16 mouse cellular contexts compared by ENCODE assay signal in the genomic region with DNA sequence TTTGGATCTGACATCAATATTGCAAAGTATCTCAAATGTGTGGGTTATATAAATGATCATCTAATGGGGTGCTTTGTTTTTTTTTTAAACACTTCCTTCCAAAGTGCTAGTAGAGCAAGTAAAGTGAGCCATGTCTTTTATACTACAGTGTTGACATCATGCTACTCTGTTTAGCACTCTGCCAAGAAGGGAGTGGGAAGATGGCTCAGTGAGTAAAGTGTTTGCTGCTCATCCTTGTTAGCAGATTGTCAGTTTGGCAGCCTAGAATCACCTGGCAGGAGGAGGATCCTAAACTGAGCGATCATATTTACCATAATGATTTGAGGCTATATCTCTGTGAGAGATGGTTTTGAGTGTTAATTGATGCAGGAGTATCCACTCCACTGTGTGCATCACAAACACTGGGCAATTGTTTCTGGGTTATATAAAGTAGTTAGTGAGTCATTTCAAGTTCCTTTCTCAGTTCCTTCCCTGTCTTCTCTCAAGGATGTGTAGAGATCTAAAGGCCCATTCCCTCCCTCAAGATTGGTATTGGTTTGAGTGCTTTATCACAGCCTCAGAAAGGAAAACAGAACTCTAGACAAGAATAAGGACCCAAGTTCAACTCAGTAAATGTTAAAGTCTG.
DNase-seq lines count a peak whose midpoint lies in the region.
"Had no signal": no experiment of that assay in that cellular context is flagged by ENCODE, and none has a peak within 500 bp of the region (broad histone marks: within the 10 kb centered on the region; RNA-seq: fewer than 3 reads in every experiment).

No protein-coding gene starts in this region.

- DNase-seq in cerebellum, postnatal 14 days = peak; percentile 9 to 22
- DNase-seq in cerebellum, adult 8-10 months = no peak
- DNase-seq in right cerebral cortex, adult 18-20 months = peak; percentile 23
- DNase-seq in right cerebral cortex, postnatal 14 days = no peak
- DNase-seq in brain, adult 2 months (ENCODE audit: low read depth, low spot score) = peak; percentile 67
- DNase-seq in heart, postnatal 14 days = no peak
- DNase-seq in kidney, adult 9 months = no peak
- DNase-seq: adrenal gland, adult 2 months; adrenal gland, postnatal 14 days; B cell, adult 2 months; cerebellum, adult 2 months; cerebellum, postnatal 25 days; gastrocnemius, postnatal 25 days; heart, adult 18-20 months; heart, postnatal 10 days; heart, postnatal 4 days had no signal

- intact Hi-C loops in heart, postnatal 14 days (cut with DNase I) = no loop called here

Comparison
In these comparisons a context has a peak if more than half of its experiments do, and no peak if none do; other contexts are left out.
1. DNase-seq: peak in cerebellum, postnatal 14 days (2 of 2), right cerebral cortex, adult 18-20 months (single experiment) and brain, adult 2 months (single experiment); none in cerebellum, adult 8-10 months (single experiment), right cerebral cortex, postnatal 14 days (single experiment), heart, postnatal 14 days (0 of 2) and kidney, adult 9 months (single experiment).